Mouse (Mus musculus) hindbrain, postnatal 0 days (tissue): Measurements from ENCODE around the gene BC024978. TPM values are rescaled to one million over a fixed set of nuclear protein-coding genes. Genes with fewer than 3 reads are reported as not detected.

Experiments used
- ATAC-seq: fragments of 200-750 bp; cut with Nextera tagmentation; 2 replicates; pipeline ENCODE4 v1.8.0; 2017; ENCODE audit warnings: mild to moderate bottlenecking, moderate TSS enrichment, moderate library complexity
- DNase-seq: peaks from one replicate; pipeline ENCODE4 v3.0.0-alpha.2; 2015; ENCODE audit warnings: low spot score
- H3K27ac ChIP-seq: fragments of 300-500 bp; sonication (generic); 2 replicates; pipeline ENCODE4 v1.5.1; 2014; ENCODE audit warnings: mild to moderate bottlenecking
- H3K27me3 ChIP-seq: fragments of 300-500 bp; sonication (generic); 2 replicates; pipeline ENCODE4 v1.6.1; 2014; ENCODE audit warnings: low read length, mixed read lengths; ENCODE audit not compliant: insufficient read depth
- H3K36me3 ChIP-seq: fragments of 300-500 bp; sonication (generic); 2 replicates; pipeline ENCODE4 v1.6.1; 2014; ENCODE audit warnings: low read length, mixed read lengths; ENCODE audit not compliant: insufficient read depth
- H3K4me1 ChIP-seq: fragments of 300-500 bp; sonication (generic); 2 replicates; pipeline ENCODE4 v1.6.1; 2014; ENCODE audit warnings: antibody characterized with exemption, low read length, mixed read lengths; ENCODE audit not compliant: insufficient read depth
- H3K4me2 ChIP-seq: fragments of 300-500 bp; sonication (generic); 2 replicates; pipeline ENCODE4 v1.6.1; 2014; ENCODE audit warnings: low read depth, mild to moderate bottlenecking, low read length, moderate library complexity, mixed read lengths
- H3K4me3 ChIP-seq: fragments of 300-500 bp; sonication (generic); 2 replicates; pipeline ENCODE4 v1.5.1; 2014; ENCODE audit warnings: low read length
- H3K9ac ChIP-seq: fragments of 300-500 bp; sonication (generic); replicated peaks from 2 replicates; pipeline ENCODE4 v1.6.1; 2014; ENCODE audit warnings: mild to moderate bottlenecking, low read length, moderate library complexity, mixed read lengths
- H3K9me3 ChIP-seq: fragments of 300-500 bp; sonication (generic); 2 replicates; pipeline ENCODE4 v1.6.1; 2016; ENCODE audit warnings: low read length, mixed read lengths
- CTCF ChIP-seq: IDR thresholded peaks from 2 replicates; pipeline ENCODE4 v1.5.1; 2016; ENCODE audit warnings: antibody characterized with exemption, control low read depth, low read depth
- WGBS: fragments of 180-500 bp; shearing (Covaris S2); extraction: QIAGEN DNeasy Blood & Tissue Kit; methylation state at CpG from one replicate; pipeline ENCODE4 v1.1.7; 2014; 5-methylcytosine and 5-hydroxymethylcytosine counted together
- microRNA counts: library from miRNA; unstranded; fragments of <30 nt; microRNA quantifications from one replicate; lab custom pipeline; 2015
- microRNA-seq, 2 experiments: library from miRNA; unstranded; fragments of <30 nt; microRNA quantifications; one replicate each; pipeline ENCODE4; 2016
- polyA plus RNA-seq: library from polyadenylated mRNA; unstranded; fragments of >200 nt; fragmentation: Nextera tagmentation; extraction: Ambion mirVana; gene quantifications from 2 replicates; pipeline ENCODE4 v1.2.1, GENCODE M21; 2015
- total RNA-seq: library from RNA; depleted of rRNA; stranded (reverse); fragments of >200 nt; gene quantifications from 2 replicates; pipeline ENCODE4 v1.2.3, GENCODE M21; 2014; rRNA removed

Gene BC024978
- total and polyA plus RNA-seq, 2 experiments from 2014 or later: 2.1 to 5.5 TPM

DNA sequence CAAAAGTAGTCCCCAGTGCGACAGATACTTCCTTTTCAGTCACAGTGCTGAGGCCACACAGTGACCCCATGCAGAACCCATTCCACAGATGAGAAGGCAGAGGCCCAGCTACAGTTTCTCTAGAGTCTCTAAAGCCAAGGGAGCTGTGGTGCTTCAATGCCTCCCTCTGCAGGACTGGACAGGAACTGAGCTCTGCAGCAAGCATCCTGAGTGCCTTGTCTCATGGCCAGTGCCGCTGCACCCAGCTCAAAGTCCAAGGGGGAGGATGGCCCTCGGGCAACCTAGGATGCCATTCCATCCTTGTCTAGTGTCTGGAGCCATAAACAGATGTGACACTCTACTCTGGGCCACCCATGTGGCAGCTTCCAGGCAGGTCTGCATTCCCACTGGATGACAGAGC lies 60.1 kb downstream of the BC024978 start:
- H3K9me3 ChIP-seq: no peaks in the 10 kb centered on the region
- peaks cover 7% of the 10 kb centered on the region; the same call in 1 of the 2 replicates for H3K4me1 ChIP-seq
- H3K27ac ChIP-seq: peak overlapping the region; percentile 97; the same call in 1 of the 2 replicates
- no peak overlapping the region for H3K4me2 ChIP-seq
- no peak overlapping the region for H3K4me3 ChIP-seq
- H3K27me3 ChIP-seq: no peaks in the 10 kb centered on the region
- H3K36me3 ChIP-seq: no peaks in the 10 kb centered on the region
- 74% methylated on average over 3 of the region's 3 CpGs for WGBS
- DNase-seq: no peak
- peak; percentile 56 for TF ChIP-seq CTCF
- no peak overlapping the region for H3K9ac ChIP-seq
- no peak for ATAC-seq

GRCm38 (mm10) chr7:27257046-27257851 lies 61.7 kb downstream of the BC024978 start:
- Histone ChIP-seq H3K9ac (peak overlapping the region; percentile 31; the same call in 1 of the 2 replicates), H3K4me3 (peak overlapping the region; percentile 95)
- peak; percentile 30 for ATAC-seq

GRCm38 (mm10) chr7:27257852-27258204 lies 62.2 kb downstream of the BC024978 start:
- peaks cover 11% of the 10 kb centered on the region; the same call in 1 of the 2 replicates for H3K4me1 ChIP-seq
- TF ChIP-seq CTCF: no peak
- 0% methylated on average over 5 of the region's 6 CpGs for WGBS
- no peaks in the 10 kb centered on the region for H3K27me3 ChIP-seq
- ATAC-seq (peak; percentile 33), DNase-seq (peak; percentile 62)
- no peaks in the 10 kb centered on the region for H3K9me3 ChIP-seq
- peak overlapping the region; percentile 31; the same call in 1 of the 2 replicates for H3K9ac ChIP-seq
- H3K4me2 ChIP-seq: peak overlapping the region; percentile 90
- H3K36me3 ChIP-seq: peaks cover 9% of the 10 kb centered on the region; the same call in 1 of the 2 replicates
- H3K4me3 ChIP-seq: peak overlapping the region; percentile 95
- peak overlapping the region; percentile 97 for H3K27ac ChIP-seq

More at GRCm38 (mm10) chr7:27257046-27257851, 61.7 kb downstream of the BC024978 start:
- peak; percentile 87 for DNase-seq
- 0 out of 2 replicates have a peak, but pooled peaks have one; percentile 26 for TF ChIP-seq CTCF
- WGBS: 9% methylated on average over 27 of the region's 27 CpGs
- Histone ChIP-seq H3K4me2 (peak overlapping the region; percentile 90), H3K9me3 (no peaks in the 10 kb centered on the region), H3K27ac (peak overlapping the region; percentile 97), H3K27me3 (no peaks in the 10 kb centered on the region), H3K36me3 (peaks cover 3% of the 10 kb centered on the region; the same call in 1 of the 2 replicates), H3K4me1 (peaks cover 11% of the 10 kb centered on the region; the same call in 1 of the 2 replicates)

GRCm38 (mm10) chr7:27258205-27258899 lies 62.8 kb downstream of the BC024978 start, which contains the start of gene Numbl:
Gene Numbl (plus strand): TSS chr7:27258433.
- Histone ChIP-seq H3K9ac (peak within 1 kb of the TSS; percentile 98), H3K9me3 (no peaks in the 10 kb centered on the region), H3K4me1 (peaks cover 11% of the 10 kb centered on the region; the same call in 1 of the 2 replicates), H3K4me3 (peak within 1 kb of the TSS; percentile 95), H3K27ac (peak within 1 kb of the TSS; percentile 97), H3K36me3 (peaks cover 14% of the 10 kb centered on the region; the same call in 1 of the 2 replicates), H3K4me2 (peak within 1 kb of the TSS; percentile 90), H3K27me3 (no peaks in the 10 kb centered on the region)
- ATAC-seq (peak; percentile 69), DNase-seq (peak; percentile 96)
- under 1% methylated on average over 41 of the region's 47 CpGs for WGBS
- TF ChIP-seq CTCF: 0 out of 2 replicates have a peak, but pooled peaks have one; percentile 3

DNA sequence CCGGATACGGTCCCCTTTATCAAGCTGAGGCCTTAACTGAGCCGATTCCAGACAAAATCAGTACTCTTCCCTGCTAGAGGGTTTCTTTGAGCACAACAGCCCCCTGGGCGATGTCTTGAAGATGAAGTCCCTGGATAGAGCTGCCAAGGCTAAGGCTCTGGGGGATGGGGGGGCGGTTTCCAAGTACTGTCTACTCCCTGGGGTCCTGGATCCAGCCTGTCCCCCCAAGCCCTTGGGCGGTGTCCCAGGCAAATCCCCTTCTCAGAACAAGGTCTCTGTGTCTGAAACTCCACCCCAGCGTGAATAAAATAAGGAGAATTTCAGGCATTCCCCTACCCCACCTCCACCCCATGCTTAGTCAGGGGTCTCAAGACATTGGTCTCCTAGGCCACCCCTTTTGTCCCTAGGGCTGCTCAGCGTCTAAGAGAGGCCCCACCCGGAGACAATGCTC lies 63.7 kb downstream of the BC024978 start:
- Histone ChIP-seq H3K9ac (peak overlapping the region; percentile 98), H3K4me3 (peak overlapping the region; percentile 95), H3K4me1 (peaks cover 11% of the 10 kb centered on the region; the same call in 1 of the 2 replicates), H3K36me3 (peaks cover 19% of the 10 kb centered on the region; the same call in 1 of the 2 replicates), H3K9me3 (no peaks in the 10 kb centered on the region), H3K27me3 (no peaks in the 10 kb centered on the region), H3K27ac (peak overlapping the region; percentile 97), H3K4me2 (peak overlapping the region; percentile 90)
- 2% methylated on average over 9 of the region's 9 CpGs for WGBS
- DNase-seq (peak; percentile 68), ATAC-seq (peak; percentile 1; the same call in 1 of the 2 replicates)
- no peak for TF ChIP-seq CTCF

DNA sequence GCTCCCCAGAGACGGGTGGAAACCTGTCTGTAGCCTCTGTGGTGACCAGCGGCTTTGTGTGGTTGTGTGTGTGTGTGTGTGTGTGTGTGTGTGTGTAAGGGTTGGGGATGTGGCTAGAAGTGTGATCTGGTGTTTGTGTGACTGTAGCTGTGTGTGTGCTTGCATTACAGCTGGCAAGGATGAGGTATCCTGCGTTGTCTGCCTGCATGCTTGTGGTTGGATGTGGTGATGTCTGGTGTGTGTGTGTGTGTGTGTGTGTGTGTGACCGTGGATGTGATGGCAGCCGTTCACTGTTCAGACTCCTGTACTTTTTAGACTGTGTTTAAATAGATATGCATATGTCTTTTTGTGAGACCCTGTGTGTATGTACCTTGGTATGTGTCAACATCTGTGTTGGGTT lies 64.2 kb downstream of the BC024978 start:
- DNase-seq (peak; percentile 63), ATAC-seq (peak; percentile 22; the same call in 1 of the 2 replicates)
- H3K9ac ChIP-seq: peak overlapping the region; percentile 98
- no peaks in the 10 kb centered on the region for H3K27me3 ChIP-seq
- H3K4me1 ChIP-seq: peaks cover 11% of the 10 kb centered on the region; the same call in 1 of the 2 replicates
- H3K9me3 ChIP-seq: no peaks in the 10 kb centered on the region
- H3K27ac ChIP-seq: peak overlapping the region; percentile 97
- H3K36me3 ChIP-seq: peaks cover 21% of the 10 kb centered on the region; the same call in 1 of the 2 replicates
- TF ChIP-seq CTCF: no peak
- 9% methylated on average over 5 of the region's 5 CpGs for WGBS
- H3K4me3 ChIP-seq: peak overlapping the region; percentile 95
- H3K4me2 ChIP-seq: peak overlapping the region; percentile 90

MicroRNAs encoded within 50 kb of the gene (microRNA counts, 519-probe panel; counts per million panel counts)
- microRNA mmu-miR-1191 (lab: Ali Mortazavi, UCI): not detected

Small RNAs within 50 kb of the gene (microRNA-seq; reads per million reads assigned to microRNA genes)
- 0.35 to 1.8 reads per million in 2 experiments for gene Mir1191
- 0.36 to 1.6 reads per million in 2 experiments for gene Mir3101

Other genes with a start within 250 kb of the BC024978 start
- not detected in 2 replicates for gene Cyp2a12, start 166.7 kb upstream of the BC024978 start, total RNA-seq
- not detected in 2 replicates for gene Cyp2a12, start 166.7 kb upstream of the BC024978 start, polyA plus RNA-seq
- 1.3 TPM in 1 of 2 replicates, not detected in the other for gene Cyp2f2, start 75.9 kb upstream of the BC024978 start, total RNA-seq
- gene Cyp2f2, start 75.9 kb upstream of the BC024978 start, polyA plus RNA-seq: 0.36 and 0.43 TPM in 2 replicates
- not detected in 2 replicates for gene Cyp2t4, start 42.1 kb upstream of the BC024978 start, total RNA-seq
- 0.09 and 0.32 TPM in 2 replicates for gene Cyp2t4, start 42.1 kb upstream of the BC024978 start, polyA plus RNA-seq
- gene Egln2, start 29.0 kb upstream of the BC024978 start, total RNA-seq: 116 and 117 TPM in 2 replicates
- gene Egln2, start 29.0 kb upstream of the BC024978 start, polyA plus RNA-seq: 75.4 and 78.6 TPM in 2 replicates
- gene Rab4b, start 16.9 kb upstream of the BC024978 start, total RNA-seq: 66.7 and 76.9 TPM in 2 replicates
- gene Rab4b, start 16.9 kb upstream of the BC024978 start, polyA plus RNA-seq: 125 and 128 TPM in 2 replicates
- gene Gm21983, start 14.7 kb upstream of the BC024978 start, total RNA-seq: not detected in 2 replicates
- 0.43 and 0.44 TPM in 2 replicates for gene Gm21983, start 14.7 kb upstream of the BC024978 start, polyA plus RNA-seq
- 17.8 and 34.2 TPM in 2 replicates for gene Mia, start 14.6 kb upstream of the BC024978 start, total RNA-seq
- 63.6 and 70.1 TPM in 2 replicates for gene Mia, start 14.6 kb upstream of the BC024978 start, polyA plus RNA-seq
- 128 and 131 TPM in 2 replicates for gene Snrpa, start 490 bp downstream of the BC024978 start, total RNA-seq
- 142 and 147 TPM in 2 replicates for gene Snrpa, start 490 bp downstream of the BC024978 start, polyA plus RNA-seq
- 14.3 and 18.8 TPM in 2 replicates for gene Itpkc, start 32.9 kb downstream of the BC024978 start, total RNA-seq
- 3.3 and 4.0 TPM in 2 replicates for gene Itpkc, start 32.9 kb downstream of the BC024978 start, polyA plus RNA-seq
- 26.5 and 27.6 TPM in 2 replicates for gene Coq8b, start 37.2 kb downstream of the BC024978 start, total RNA-seq
- 16.7 and 20.4 TPM in 2 replicates for gene Coq8b, start 37.2 kb downstream of the BC024978 start, polyA plus RNA-seq
- gene Numbl, start 62.7 kb downstream of the BC024978 start, total RNA-seq: 140 and 161 TPM in 2 replicates
- gene Numbl, start 62.7 kb downstream of the BC024978 start, polyA plus RNA-seq: 55.9 and 59.5 TPM in 2 replicates
- 34.8 and 41.2 TPM in 2 replicates for gene Ltbp4, start 141.9 kb downstream of the BC024978 start, total RNA-seq
- gene Ltbp4, start 141.9 kb downstream of the BC024978 start, polyA plus RNA-seq: 10.5 and 10.6 TPM in 2 replicates
- 27.0 and 31.2 TPM in 2 replicates for gene Shkbp1, start 160.2 kb downstream of the BC024978 start, total RNA-seq
- gene Shkbp1, start 160.2 kb downstream of the BC024978 start, polyA plus RNA-seq: 20.0 and 20.2 TPM in 2 replicates
- gene Gm20479, start 161.6 kb downstream of the BC024978 start, total RNA-seq: not detected in 2 replicates
- gene Gm20479, start 161.6 kb downstream of the BC024978 start, polyA plus RNA-seq: not detected in 2 replicates